8 mouse cellular contexts compared by ENCODE assay signal in genomic region chr9:32445789-32446188, GRCm38 (mm10).
A peak's percentile ranks its signal among the peaks of the same experiment; 100 is the strongest.
DNase-seq lines count a peak whose midpoint lies in the region; ATAC-seq and TF ChIP-seq lines count a peak whose summit lies in the region.
"Had no signal": no experiment of that assay in that cellular context is flagged by ENCODE, and none has a peak within 500 bp of the region (broad histone marks: within the 10 kb centered on the region; RNA-seq: fewer than 3 reads in every experiment).

No protein-coding gene starts in this region.

- no peak for TF ChIP-seq EP300 in liver, embryonic 14.5 days (IDR thresholded peaks at IDR 0.05; ENCODE audit: low read depth)

- intact Hi-C loops in left cerebral cortex, adult 2 months (cut with DNase I): no loop called here
- intact Hi-C loops in left cerebral cortex, postnatal 25 days (cut with DNase I): no loop called here

- no peak overlapping the region for H3K9ac ChIP-seq in liver, embryonic 14.5 days (replicated peaks)

- H3K4me2 ChIP-seq in liver, embryonic 14.5 days (ENCODE audit: low read depth): no peak overlapping the region

- WGBS in liver, embryonic 14.5 days (ENCODE audit: insufficient replicate concordance): 32% methylated on average over 3 of the region's 3 CpGs
- WGBS in cerebellum, adult 2 months: 67% methylated on average over 3 of the region's 3 CpGs

- no peak for TF ChIP-seq POLR2A in cerebellum, adult 2 months (IDR thresholded peaks at IDR 0.05; ENCODE audit: borderline replicate concordance, insufficient read depth, low read length)

- H3K4me1 ChIP-seq in liver, embryonic 14.5 days (replicated peaks; ENCODE audit: control insufficient read depth in 2 of 2, insufficient read depth in 2 of 2, low read length in 1 of 2): no peaks in the 10 kb centered on the region
- no peaks in the 10 kb centered on the region for H3K4me1 ChIP-seq in cerebellum, adult 2 months (ENCODE audit: control insufficient read depth, insufficient read depth, low read length)

- H3K27ac ChIP-seq in left cerebral cortex, adult 2 months: no peak overlapping the region
- H3K27ac ChIP-seq in liver, embryonic 14.5 days: no peak overlapping the region
- H3K27ac ChIP-seq in cerebellum, adult 2 months (ENCODE audit: insufficient read depth, low read length): no peak overlapping the region

- H3K4me3 ChIP-seq in left cerebral cortex, adult 2 months: no peak overlapping the region
- no peak overlapping the region for H3K4me3 ChIP-seq in liver, embryonic 14.5 days (ENCODE audit: insufficient read depth in 1 of 2, low read depth in 2 of 2, low read length in 2 of 2)
- no peak overlapping the region for H3K4me3 ChIP-seq in cerebellum, adult 2 months (replicated peaks; ENCODE audit: insufficient read depth, low read depth, low read length)
- H3K4me3 ChIP-seq: erythroblast, embryonic 14.5 days had no signal

- no peaks in the 10 kb centered on the region for H3K9me3 ChIP-seq in liver, embryonic 14.5 days (ENCODE audit: control insufficient read depth, low read length)

- no peak for ATAC-seq in liver, embryonic 14.5 days (ENCODE audit: insufficient read depth)

- TF ChIP-seq CTCF in left cerebral cortex, adult 2 months (IDR thresholded peaks at IDR 0.05): peak; percentile 48
- TF ChIP-seq CTCF in liver, embryonic 14.5 days (IDR thresholded peaks at IDR 0.05; ENCODE audit: low read depth): peak; percentile 61
- TF ChIP-seq CTCF in cerebellum, adult 2 months (IDR thresholded peaks at IDR 0.05; ENCODE audit: borderline replicate concordance, insufficient read depth, low read depth, low read length): no peak

- DNase-seq in left cerebral cortex, adult 2 months (ENCODE audit: extremely low spot score in 1 of 2, low spot score in 2 of 2): no peak
- DNase-seq in left cerebral cortex, postnatal 25 days (ENCODE audit: low spot score in 2 of 2): no peak
- peak; percentile 35 for DNase-seq in T-cell, adult 2 months (ENCODE audit: low spot score)
- peak in 2 of 3 experiments; percentile 1 to 6 for DNase-seq in liver, embryonic 14.5 days (ENCODE audit: low read depth in 3 of 3, low spot score in 3 of 3)
- peak; percentile 36 to 63 for DNase-seq in thymus, postnatal 10 days (ENCODE audit: low spot score in 2 of 2)
- DNase-seq in ovary, postnatal 14 days (ENCODE audit: low spot score): no peak
- DNase-seq in cerebellum, adult 2 months: no peak

- H3K27me3 ChIP-seq in liver, embryonic 14.5 days (ENCODE audit: control insufficient read depth, insufficient read depth, low read length): no peaks in the 10 kb centered on the region
- H3K27me3 ChIP-seq in cerebellum, adult 2 months (ENCODE audit: control insufficient read depth, insufficient read depth, low read length): no peaks in the 10 kb centered on the region

- H3K36me3 ChIP-seq in liver, embryonic 14.5 days (replicated peaks; ENCODE audit: control insufficient read depth, insufficient read depth, low read depth): no peaks in the 10 kb centered on the region

Comparison
In these comparisons a context has a peak if more than half of its experiments do, and no peak if none do; other contexts are left out.
1. DNase-seq: peak in T-cell, adult 2 months (single experiment), liver, embryonic 14.5 days (2 of 3) and thymus, postnatal 10 days (2 of 2); none in left cerebral cortex, adult 2 months (0 of 2), left cerebral cortex, postnatal 25 days (0 of 2), ovary, postnatal 14 days (single experiment) and cerebellum, adult 2 months (0 of 2).